Mouse (Mus musculus): ENCODE measurements around the gene Pgghg. TPM values are rescaled to one million over a fixed set of nuclear protein-coding genes. Genes with fewer than 3 reads are reported as not detected.

The Pgghg gene
- polyA plus RNA-seq, 1 experiment from 2014 or later: 13.5 TPM

DNA sequence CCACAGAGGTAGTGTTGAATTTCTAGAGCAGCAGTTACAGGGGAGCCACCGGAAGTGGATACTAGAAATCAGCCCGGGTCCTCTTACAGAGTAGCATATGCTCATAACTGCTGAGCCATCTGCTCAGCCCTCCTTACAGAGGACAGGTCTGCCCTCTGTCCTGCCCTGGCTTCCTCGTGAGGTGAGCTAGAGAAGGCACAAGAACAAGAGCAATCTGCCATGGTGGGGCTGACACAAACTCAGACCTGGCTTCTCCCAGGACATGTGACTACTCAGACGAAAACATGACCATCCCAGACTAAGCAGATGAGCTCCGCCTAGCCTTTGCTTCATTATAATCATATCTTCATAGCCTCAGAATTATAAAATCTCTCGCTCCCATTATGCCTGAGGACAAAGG lies 10.6 kb downstream of the Pgghg start:
- H3K27me3 ChIP-seq (replicated peaks; ENCODE audit: low read depth, poor library complexity, severe bottlenecking): no peaks in the 10 kb centered on the region
- no peak overlapping the region for H3K27ac ChIP-seq (replicated peaks)
- H3K36me3 ChIP-seq (replicated peaks): peaks cover 53% of the 10 kb centered on the region
- no peak for DNase-seq (ENCODE audit: low spot score)
- WGBS: 76% methylated on average over 6 of the region's 6 CpGs
- H3K4me1 ChIP-seq: peaks cover 70% of the 10 kb centered on the region
- H3K9me3 ChIP-seq: no peaks in the 10 kb centered on the region
- H3K4me3 ChIP-seq: no peak overlapping the region

DNA sequence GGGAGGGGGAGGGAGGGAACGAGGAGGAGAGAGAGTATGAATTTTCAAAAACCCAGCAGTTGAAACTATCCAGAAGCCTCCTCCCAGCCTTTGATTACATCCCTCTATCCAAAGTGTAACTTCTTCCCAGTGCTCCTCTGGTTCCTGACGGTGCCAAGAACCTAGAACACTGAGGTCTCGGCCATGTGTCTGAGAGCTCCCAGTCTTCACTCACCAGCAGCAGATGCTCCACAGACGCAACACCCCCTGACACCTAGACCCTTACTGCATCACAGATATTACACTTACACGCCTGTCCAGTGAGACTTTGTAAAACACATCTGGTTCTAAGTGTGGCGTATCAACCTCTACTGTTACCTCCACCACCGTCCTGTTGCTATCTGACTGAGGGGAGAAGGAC lies 11.2 kb downstream of the Pgghg start:
- Histone ChIP-seq H3K9me3 (no peaks in the 10 kb centered on the region), H3K36me3 (replicated peaks) (peaks cover 46% of the 10 kb centered on the region), H3K27ac (replicated peaks) (no peak overlapping the region; the same call in 1 of the 2 replicates), H3K4me1 (peaks cover 72% of the 10 kb centered on the region), H3K27me3 (replicated peaks; ENCODE audit: low read depth, poor library complexity, severe bottlenecking) (peaks cover 3% of the 10 kb centered on the region; the same call in 1 of the 2 replicates), H3K4me3 (no peak overlapping the region)
- DNase-seq (ENCODE audit: low spot score): no peak
- 82% methylated on average over 7 of the region's 7 CpGs for WGBS

DNA sequence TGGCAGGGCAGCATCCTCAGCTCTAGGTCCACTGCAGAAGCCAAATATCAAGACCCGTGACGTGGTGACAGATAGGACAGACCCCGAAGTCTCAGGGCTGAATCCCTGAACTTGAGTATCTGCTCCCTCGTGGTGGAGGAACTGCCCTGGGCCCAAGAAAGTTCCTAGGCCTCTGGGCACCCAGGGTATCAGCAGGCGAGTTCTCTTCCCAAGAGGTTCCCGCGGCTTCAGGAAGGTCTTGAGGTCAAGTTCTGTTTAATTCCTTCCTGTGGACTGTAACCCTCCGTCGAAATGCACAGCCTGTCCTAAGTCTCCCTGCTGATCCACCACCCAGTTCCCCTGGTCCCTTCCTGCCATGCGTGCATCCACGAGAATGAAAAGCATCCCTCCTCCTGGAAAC lies 11.9 kb downstream of the Pgghg start:
- WGBS: 83% methylated on average over 11 of the region's 11 CpGs
- peaks cover 72% of the 10 kb centered on the region for H3K4me1 ChIP-seq
- no peak for DNase-seq (ENCODE audit: low spot score)
- no peaks in the 10 kb centered on the region for H3K9me3 ChIP-seq
- no peak overlapping the region; the same call in 1 of the 2 replicates for H3K27ac ChIP-seq (replicated peaks)
- no peak overlapping the region; the same call in 1 of the 2 replicates for H3K4me3 ChIP-seq
- peaks cover 39% of the 10 kb centered on the region for H3K36me3 ChIP-seq (replicated peaks)
- H3K27me3 ChIP-seq (replicated peaks; ENCODE audit: low read depth, poor library complexity, severe bottlenecking): peaks cover 6% of the 10 kb centered on the region; the same call in 1 of the 2 replicates

DNA sequence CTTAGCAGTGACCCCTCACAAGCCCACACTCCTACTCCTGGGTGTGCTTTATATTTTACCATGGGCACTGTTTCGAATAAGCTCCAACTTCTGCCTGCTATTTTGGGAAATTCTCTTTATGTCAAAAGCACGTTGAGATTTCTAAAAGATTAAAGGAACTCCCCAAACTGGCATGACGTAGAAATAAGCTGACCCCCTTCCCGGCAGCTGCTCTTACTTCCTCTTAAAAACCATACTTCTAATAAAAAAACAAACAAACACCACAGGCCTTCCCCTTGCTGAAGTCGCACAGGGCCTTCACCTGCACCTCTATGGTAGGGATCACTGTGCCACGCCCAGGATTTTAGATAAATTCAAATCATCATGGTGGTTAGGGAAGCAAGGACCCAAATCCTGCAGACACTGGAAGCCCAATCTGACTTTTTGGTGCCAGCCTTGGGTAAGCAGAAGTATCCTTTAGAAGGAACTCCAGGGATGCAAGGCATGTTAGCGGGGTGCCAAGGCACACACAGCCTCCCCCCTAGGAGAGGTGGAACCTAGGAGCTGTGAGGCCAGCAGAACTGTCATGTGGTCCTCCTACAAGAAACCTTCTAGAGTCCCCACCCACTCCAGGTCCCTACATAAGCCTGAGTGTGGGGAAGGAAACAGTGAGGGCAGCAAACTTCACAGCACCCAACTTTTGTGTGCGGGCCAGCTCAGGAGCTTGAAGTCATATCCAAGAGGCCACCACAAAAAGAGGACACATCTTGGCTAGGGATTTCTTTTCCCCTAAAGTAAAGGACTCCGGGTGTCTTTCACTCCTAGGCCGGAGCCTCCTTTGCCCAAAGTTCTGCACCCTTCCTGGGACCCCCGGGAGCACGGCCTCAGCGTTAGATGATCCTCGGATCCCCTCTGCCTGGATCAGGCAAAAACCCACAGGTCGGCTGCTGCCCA lies 12.9 kb downstream of the Pgghg start:
- Histone ChIP-seq H3K4me1 (peaks cover 76% of the 10 kb centered on the region), H3K9me3 (no peaks in the 10 kb centered on the region)
- 68% methylated on average over 15 of the region's 15 CpGs for WGBS

DNA sequence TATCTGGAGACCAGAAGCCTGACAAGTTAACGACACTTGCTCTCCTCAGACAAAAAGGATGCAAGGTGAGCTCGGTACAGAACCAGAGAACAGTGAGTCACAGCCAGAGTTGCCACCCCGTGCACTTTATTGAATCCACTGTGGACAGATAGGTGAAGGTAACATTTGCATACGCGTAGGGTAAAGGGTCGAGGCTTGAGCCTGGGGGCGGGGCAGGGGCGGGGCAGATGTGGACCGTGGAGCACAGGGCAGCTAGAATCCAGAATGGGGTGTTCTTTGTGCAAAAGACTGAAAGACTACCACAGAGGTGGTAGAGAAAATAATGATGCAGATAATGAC lies 13.5 kb downstream of the Pgghg start:
- Histone ChIP-seq H3K27ac (replicated peaks) (peak overlapping the region; percentile 86), H3K36me3 (replicated peaks) (peaks cover 24% of the 10 kb centered on the region), H3K27me3 (replicated peaks; ENCODE audit: low read depth, poor library complexity, severe bottlenecking) (peaks cover 6% of the 10 kb centered on the region; the same call in 1 of the 2 replicates), H3K9me3 (no peaks in the 10 kb centered on the region), H3K4me3 (peak overlapping the region; percentile 71), H3K4me1 (peaks cover 82% of the 10 kb centered on the region)
- 13% methylated on average over 9 of the region's 9 CpGs for WGBS
- peak; percentile 45 for DNase-seq (ENCODE audit: low spot score)

More for the DNA sequence above, 12.9 kb downstream of the Pgghg start:
- Histone ChIP-seq H3K27me3 (replicated peaks; ENCODE audit: low read depth, poor library complexity, severe bottlenecking) (peaks cover 6% of the 10 kb centered on the region; the same call in 1 of the 2 replicates), H3K27ac (replicated peaks) (peak overlapping the region; percentile 86), H3K4me3 (peak overlapping the region; percentile 71), H3K36me3 (replicated peaks) (peaks cover 30% of the 10 kb centered on the region)
- no peak for DNase-seq (ENCODE audit: low spot score)

DNA sequence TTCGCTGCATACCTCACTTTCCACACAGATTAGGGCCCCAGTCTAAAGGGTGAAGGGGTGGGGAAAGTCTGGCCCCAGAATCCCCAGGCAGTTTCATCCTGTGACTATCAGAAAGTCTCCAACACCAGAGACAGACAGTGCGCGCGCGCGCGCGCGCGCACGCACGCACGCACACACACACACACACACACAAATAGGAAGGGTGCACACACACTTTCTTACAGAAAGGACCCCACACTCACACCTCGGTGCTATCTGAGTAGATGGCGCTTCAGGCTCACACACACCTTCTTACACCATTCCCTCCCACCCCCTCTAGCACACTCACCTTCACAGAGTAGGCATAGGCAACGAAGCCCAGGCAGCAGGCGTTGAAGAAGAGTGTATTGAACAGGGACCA lies 14.2 kb downstream of the Pgghg start:
- peaks cover 6% of the 10 kb centered on the region; the same call in 1 of the 2 replicates for H3K27me3 ChIP-seq (replicated peaks; ENCODE audit: low read depth, poor library complexity, severe bottlenecking)
- H3K9me3 ChIP-seq: no peaks in the 10 kb centered on the region
- H3K4me1 ChIP-seq: peaks cover 77% of the 10 kb centered on the region
- peak overlapping the region; percentile 71 for H3K4me3 ChIP-seq
- peak; percentile 61 for DNase-seq (ENCODE audit: low spot score)
- whole genome bisulfite sequencing: 10% methylated on average over 17 of the region's 17 CpGs
- H3K36me3 ChIP-seq (replicated peaks): peaks cover 17% of the 10 kb centered on the region
- H3K27ac ChIP-seq (replicated peaks): peak overlapping the region; percentile 86

DNA sequence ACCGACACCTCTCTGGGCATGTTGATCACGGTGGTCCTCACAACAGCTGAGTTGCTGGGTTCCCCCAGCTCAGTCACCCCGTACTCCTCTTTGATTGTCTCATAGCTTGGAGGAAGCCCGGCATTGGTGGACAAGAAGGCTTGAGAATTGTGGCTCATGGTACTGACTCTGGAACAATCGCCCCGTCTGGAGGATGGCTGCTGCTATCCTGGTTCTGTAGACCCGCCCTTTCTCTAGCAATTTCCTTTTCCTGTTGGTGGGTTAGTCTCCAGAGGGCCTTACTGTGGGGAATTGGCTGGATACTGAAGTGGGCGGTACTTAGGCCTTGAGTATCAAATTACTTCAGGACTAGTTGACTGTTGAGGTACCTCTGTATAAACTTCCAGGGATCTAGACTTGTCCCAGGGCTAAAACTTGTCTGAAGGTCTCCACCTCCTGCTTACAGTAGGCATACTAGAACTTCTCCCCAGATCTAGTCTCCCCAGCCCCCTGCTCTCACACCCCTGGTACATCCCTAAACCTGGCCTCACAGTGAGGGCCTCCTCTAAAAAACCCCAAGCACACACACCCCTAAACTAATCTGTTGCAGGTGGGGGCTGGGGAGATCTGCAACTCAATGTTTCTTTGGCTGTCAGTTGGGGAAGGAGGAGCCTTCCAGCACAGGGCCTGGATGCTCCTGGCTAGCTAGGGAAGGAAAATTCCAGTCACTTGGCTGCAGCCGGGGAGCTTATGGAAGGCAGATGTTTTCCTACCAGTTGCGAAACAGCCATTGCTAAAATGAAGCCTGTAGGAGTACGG lies 14.8 kb downstream of the Pgghg start, which contains the start of the genes Gm45717 and Ifitm2:
Gene Gm45717 (minus strand): TSS at position 180 of the 798 bp plus-strand sequence.
Gene Ifitm2 (minus strand): TSS at position 230 of the 798 bp plus-strand sequence.
- Histone ChIP-seq H3K27me3 (replicated peaks; ENCODE audit: low read depth, poor library complexity, severe bottlenecking) (peaks cover 6% of the 10 kb centered on the region; the same call in 1 of the 2 replicates), H3K9me3 (no peaks in the 10 kb centered on the region), H3K36me3 (replicated peaks) (peaks cover 16% of the 10 kb centered on the region), H3K4me3 (peak within 1 kb of the TSS; percentile 71), H3K27ac (replicated peaks) (peak within 1 kb of the TSS; percentile 86), H3K4me1 (peaks cover 71% of the 10 kb centered on the region)
- DNase-seq (ENCODE audit: low spot score): peak; percentile 71
- WGBS: 10% methylated on average over 11 of the region's 11 CpGs

DNA sequence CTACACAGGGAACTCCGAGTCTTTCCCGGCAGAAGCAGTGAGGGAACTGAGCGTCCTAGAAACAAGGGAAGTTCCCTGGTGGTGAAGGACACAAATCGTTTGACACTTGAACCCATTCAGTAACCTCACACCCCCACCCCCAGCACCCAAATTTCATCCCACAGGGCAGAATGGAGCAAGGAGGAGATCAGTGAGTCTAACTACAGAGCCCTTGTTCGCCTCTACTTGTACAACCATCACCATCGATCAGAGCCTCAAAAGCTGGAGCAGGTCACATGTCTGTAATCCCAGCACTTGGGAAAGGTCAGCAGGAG lies 15.3 kb downstream of the Pgghg start:
- Histone ChIP-seq H3K4me1 (peaks cover 65% of the 10 kb centered on the region), H3K27me3 (replicated peaks; ENCODE audit: low read depth, poor library complexity, severe bottlenecking) (peaks cover 6% of the 10 kb centered on the region; the same call in 1 of the 2 replicates), H3K27ac (replicated peaks) (peak overlapping the region; percentile 86), H3K9me3 (no peaks in the 10 kb centered on the region), H3K36me3 (replicated peaks) (peaks cover 13% of the 10 kb centered on the region), H3K4me3 (peak overlapping the region; percentile 71)
- WGBS: 46% methylated on average over 6 of the region's 6 CpGs
- DNase-seq (ENCODE audit: low spot score): no peak

DNA sequence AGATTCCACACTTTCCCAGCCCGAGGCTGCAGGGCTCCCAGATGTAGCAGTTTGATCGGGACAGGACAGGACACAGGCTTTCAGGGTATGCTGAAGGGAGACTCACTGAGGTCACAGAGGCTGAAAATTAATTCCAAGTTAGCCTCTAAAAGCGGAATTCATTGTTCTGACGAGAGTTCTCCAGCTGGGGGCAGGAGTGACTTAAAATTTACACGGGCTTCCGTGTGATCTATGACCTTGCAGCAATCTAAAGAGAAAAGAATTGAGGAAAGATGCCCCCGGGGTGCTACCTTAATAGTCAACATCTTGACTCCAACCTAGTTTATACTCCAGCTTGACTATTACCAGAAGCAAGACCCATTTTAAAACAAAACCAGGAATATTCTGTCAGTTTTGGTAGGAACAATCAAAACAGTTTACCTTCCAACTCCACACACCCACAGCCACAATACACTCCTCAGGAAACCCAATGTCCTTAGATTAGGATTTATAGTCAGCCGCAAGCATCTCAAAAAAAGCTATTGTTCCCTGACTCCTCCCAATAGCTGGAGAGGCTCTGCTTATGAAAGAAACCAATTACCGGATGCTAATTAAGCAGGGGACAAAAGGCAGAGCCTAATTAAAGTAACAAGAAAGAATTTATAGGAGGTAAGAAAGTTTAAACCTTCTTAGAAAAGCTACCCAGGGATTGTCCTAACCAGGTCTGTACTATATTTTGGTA lies 18.1 kb downstream of the Pgghg start:
- peak; percentile 44 for DNase-seq (ENCODE audit: low spot score)
- no peaks in the 10 kb centered on the region for H3K36me3 ChIP-seq (replicated peaks)
- 6% methylated on average over 9 of the region's 9 CpGs for WGBS

DNA sequence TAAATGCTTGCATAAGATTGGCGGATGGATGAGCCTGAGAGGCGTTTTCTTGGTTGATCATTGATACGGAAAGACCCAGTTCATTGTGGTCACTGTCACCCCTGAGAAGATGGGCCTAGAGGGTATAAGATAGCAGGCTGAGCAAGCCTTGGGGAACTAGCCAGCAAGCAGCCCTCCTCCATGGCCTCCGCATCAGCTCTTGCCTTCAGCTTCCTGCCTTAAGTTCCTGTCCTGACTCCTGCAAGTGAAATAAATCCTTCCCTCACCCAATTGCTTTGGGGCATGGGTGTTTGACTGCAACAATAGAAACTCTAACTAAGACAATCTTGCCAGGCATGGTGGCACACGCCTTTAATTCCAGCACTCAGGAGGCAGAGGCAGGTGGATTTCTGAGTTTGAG lies 18.8 kb downstream of the Pgghg start:
- H3K4me1 ChIP-seq: peaks cover 30% of the 10 kb centered on the region
- 64% methylated on average over 5 of the region's 5 CpGs for WGBS
- H3K36me3 ChIP-seq (replicated peaks): no peaks in the 10 kb centered on the region
- H3K9me3 ChIP-seq: no peaks in the 10 kb centered on the region
- H3K4me3 ChIP-seq: no peak overlapping the region
- peaks cover 6% of the 10 kb centered on the region; the same call in 1 of the 2 replicates for H3K27me3 ChIP-seq (replicated peaks; ENCODE audit: low read depth, poor library complexity, severe bottlenecking)
- H3K27ac ChIP-seq (replicated peaks): no peak overlapping the region
- DNase-seq (ENCODE audit: low spot score): no peak

More for the DNA sequence above, 18.1 kb downstream of the Pgghg start:
- no peak overlapping the region for H3K27ac ChIP-seq (replicated peaks)
- no peaks in the 10 kb centered on the region for H3K9me3 ChIP-seq
- no peak overlapping the region for H3K4me3 ChIP-seq
- H3K27me3 ChIP-seq (replicated peaks; ENCODE audit: low read depth, poor library complexity, severe bottlenecking): peaks cover 6% of the 10 kb centered on the region; the same call in 1 of the 2 replicates
- H3K4me1 ChIP-seq: peaks cover 37% of the 10 kb centered on the region

DNA sequence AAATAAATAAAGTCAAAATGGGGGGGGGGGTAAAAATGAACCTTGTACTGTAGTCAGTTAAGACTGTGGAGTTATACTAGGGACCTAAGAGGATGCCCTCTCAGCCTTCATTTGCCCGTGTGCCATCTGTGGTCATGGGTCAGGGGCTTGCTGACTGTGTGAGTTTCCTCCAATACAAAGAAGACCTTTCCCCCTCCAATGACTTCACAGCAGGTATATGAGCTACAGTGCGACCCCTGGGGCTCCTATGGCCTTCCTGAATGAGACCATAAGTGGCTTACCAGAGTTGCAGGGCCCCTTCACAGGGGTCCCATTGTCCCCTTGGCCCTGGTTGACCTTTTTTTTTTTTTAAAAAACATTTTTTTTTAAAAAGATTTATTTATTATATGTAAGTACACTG lies 20.2 kb downstream of the Pgghg start:
- H3K4me1 ChIP-seq: peaks cover 16% of the 10 kb centered on the region
- H3K36me3 ChIP-seq (replicated peaks): no peaks in the 10 kb centered on the region
- H3K27ac ChIP-seq (replicated peaks): no peak overlapping the region
- peaks cover 6% of the 10 kb centered on the region; the same call in 1 of the 2 replicates for H3K27me3 ChIP-seq (replicated peaks; ENCODE audit: low read depth, poor library complexity, severe bottlenecking)
- 45% methylated on average over 2 of the region's 2 CpGs for WGBS
- no peaks in the 10 kb centered on the region for H3K9me3 ChIP-seq
- H3K4me3 ChIP-seq: no peak overlapping the region
- no peak for DNase-seq (ENCODE audit: low spot score)

DNA sequence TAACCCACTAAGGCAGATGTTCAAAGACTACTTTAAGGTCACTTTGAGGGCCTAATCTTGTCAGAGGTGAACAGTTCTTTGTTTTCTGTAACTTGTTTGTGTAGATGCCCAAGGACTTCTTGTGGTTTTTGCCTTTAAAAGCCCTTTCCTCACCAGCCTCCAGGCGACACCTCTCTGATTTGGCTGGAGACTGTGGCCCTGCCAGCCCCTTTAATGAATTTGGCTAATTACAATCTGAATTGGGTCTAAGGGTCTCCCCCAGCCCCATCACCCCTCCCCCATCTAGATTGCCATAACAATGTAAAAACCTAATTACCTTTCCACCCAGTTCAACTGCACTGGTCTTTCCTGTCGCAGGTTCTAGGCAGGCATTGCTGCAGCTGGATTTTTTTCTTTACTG lies 21.5 kb downstream of the Pgghg start:
- DNase-seq (ENCODE audit: low spot score): no peak
- Histone ChIP-seq H3K4me1 (peaks cover 16% of the 10 kb centered on the region), H3K9me3 (no peaks in the 10 kb centered on the region), H3K27me3 (replicated peaks; ENCODE audit: low read depth, poor library complexity, severe bottlenecking) (peaks cover under 1% of the 10 kb centered on the region; the same call in 1 of the 2 replicates), H3K4me3 (no peak overlapping the region), H3K36me3 (replicated peaks) (no peaks in the 10 kb centered on the region), H3K27ac (replicated peaks) (no peak overlapping the region)
- WGBS: 55% methylated on average over 2 of the region's 2 CpGs

Measured in embryonic facial prominence, embryonic 10.5 days (tissue).